Mouse (Mus musculus): ENCODE results near the gene Ccdc106. TPM values are rescaled to one million over a fixed set of nuclear protein-coding genes. Genes with fewer than 3 reads are reported as not detected.

The Ccdc106 gene
- polyA plus RNA-seq, 1 experiment from 2014 or later = 38.4 TPM

DNA sequence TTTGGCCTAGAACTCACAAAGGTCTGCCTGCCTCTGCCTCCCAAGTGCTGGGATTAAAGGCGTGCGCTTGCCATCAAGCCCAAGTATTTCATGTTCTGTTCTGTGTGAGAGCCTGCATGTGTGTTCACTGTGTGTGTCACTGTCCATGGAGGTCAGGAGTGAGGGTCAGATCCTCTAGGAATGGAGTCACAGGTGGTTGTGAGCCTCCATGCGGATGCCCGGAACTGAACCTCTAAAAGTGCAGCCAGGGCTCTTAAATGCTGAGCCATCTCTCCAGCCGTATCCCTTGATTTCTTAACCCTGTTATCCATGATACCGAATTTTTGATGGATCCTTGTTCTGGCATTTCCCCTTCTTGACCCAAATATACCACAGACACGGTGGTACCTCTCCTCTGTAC lies 16.7 kb downstream of the Ccdc106 start:
- 94% methylated on average over 7 of the region's 7 CpGs for WGBS
- Histone ChIP-seq H3K36me3 (peaks cover 47% of the 10 kb centered on the region), H3K9ac (no peak overlapping the region), H3K9me3 (peaks cover 24% of the 10 kb centered on the region), H3K27ac (no peak overlapping the region), H3K4me1 (peaks cover 6% of the 10 kb centered on the region; the same call in 1 of the 2 replicates), H3K4me3 (no peak overlapping the region), H3K4me2 (replicated peaks) (no peak overlapping the region), H3K27me3 (no peaks in the 10 kb centered on the region)
- no peak for ATAC-seq (ENCODE audit: insufficient number of reproducible peaks, insufficient read depth, low FRiP score, low TSS enrichment)

DNA sequence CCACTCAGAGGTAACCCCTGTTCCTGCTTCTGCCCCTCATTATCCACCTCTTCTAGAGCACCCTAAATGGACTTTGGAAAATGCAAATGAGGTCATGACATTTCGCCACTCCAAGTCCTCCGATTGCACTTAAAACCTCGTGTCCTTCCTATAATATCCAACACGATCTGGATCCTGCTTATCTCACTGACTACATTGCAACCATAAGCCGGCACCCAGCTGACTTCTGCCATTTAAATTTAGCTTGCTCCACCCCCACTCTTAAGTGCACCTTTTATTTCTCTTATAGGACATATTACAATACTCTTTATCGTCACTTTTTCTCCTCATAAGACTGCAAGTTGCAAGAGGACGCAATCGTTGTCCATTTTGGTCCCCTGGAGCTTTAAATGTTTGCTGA lies 17.1 kb downstream of the Ccdc106 start:
- Histone ChIP-seq H3K27ac (peak overlapping the region; percentile 95; the same call in 1 of the 2 replicates), H3K36me3 (peaks cover 43% of the 10 kb centered on the region), H3K4me2 (replicated peaks) (peak overlapping the region; percentile 51)

DNA sequence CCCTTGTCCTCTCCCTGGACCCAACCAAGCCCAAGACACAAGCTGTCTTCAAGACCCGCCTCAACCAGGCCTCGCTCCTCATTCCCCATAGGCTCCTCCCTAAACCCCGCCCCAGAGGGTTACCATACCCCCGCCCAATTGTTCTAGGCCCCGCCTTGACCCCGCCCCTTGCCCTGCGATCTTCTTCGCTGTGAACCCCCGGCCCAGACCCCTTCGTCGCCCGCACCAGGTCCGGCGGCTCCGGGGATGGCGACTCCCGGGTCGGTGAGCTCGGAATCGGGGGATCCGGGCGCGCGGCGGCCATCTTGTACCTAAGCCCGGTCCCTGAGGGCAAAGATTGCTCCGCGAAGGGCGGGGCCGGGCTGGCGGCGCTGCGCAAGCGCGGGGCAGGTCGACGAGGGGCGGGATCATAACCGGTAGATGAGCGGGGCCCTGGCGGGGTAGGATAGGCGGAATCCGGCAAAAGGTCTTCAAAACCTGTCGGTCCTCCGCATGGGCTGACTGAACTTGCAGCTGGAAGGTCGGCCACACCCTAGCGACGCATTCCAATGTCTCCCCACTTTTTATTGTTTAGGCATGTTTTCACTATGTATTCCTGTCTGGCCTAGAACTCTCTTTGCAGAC lies 17.9 kb downstream of the Ccdc106 start, which contains the start of gene Zfp784:
Gene Zfp784, minus strand, starts transcription at position 338 of the 624 bp plus-strand sequence.
- H3K4me3 ChIP-seq = peak within 1 kb of the TSS; percentile 61
- under 1% methylated on average over 48 of the region's 48 CpGs for WGBS
- peaks cover 35% of the 10 kb centered on the region for H3K36me3 ChIP-seq
- peak within 1 kb of the TSS; percentile 52 for H3K9ac ChIP-seq
- peak; percentile 93 for ATAC-seq (ENCODE audit: insufficient number of reproducible peaks, insufficient read depth, low FRiP score, low TSS enrichment)
- H3K27me3 ChIP-seq = no peaks in the 10 kb centered on the region
- H3K9me3 ChIP-seq = peaks cover 16% of the 10 kb centered on the region; the same call in 1 of the 2 replicates
- H3K4me2 ChIP-seq (replicated peaks) = peak within 1 kb of the TSS; percentile 51
- peaks cover 6% of the 10 kb centered on the region; the same call in 1 of the 2 replicates for H3K4me1 ChIP-seq
- H3K27ac ChIP-seq = peak within 1 kb of the TSS; percentile 95

More for the DNA sequence above, 17.1 kb downstream of the Ccdc106 start:
- H3K27me3 ChIP-seq = no peaks in the 10 kb centered on the region
- H3K4me3 ChIP-seq = peak overlapping the region; percentile 61
- 90% methylated on average over 8 of the region's 8 CpGs for WGBS
- peaks cover 20% of the 10 kb centered on the region for H3K9me3 ChIP-seq
- no peak overlapping the region for H3K9ac ChIP-seq
- peaks cover 6% of the 10 kb centered on the region; the same call in 1 of the 2 replicates for H3K4me1 ChIP-seq
- no peak for ATAC-seq (ENCODE audit: insufficient number of reproducible peaks, insufficient read depth, low FRiP score, low TSS enrichment)

DNA sequence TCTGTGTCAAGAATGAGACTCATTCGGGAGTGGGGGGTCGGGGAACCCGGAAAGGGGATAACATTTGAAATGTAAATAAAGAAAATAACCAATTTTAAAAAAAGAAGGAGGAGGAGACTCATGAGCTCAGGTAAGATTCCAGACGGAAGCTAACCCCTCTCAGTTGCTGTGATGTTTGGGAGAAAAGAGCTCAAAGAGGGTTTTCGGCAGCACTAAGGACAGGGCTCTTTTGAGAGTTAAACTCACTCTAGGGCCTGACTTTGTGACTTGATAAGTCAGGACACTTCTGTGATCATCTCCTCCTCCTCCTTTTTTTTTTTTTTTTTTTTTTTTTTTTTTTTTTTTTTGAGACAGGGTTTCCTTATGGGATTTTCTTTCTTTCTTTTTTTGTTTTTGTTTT lies 18.6 kb downstream of the Ccdc106 start:
- 43% methylated on average over 5 of the region's 5 CpGs for WGBS

DNA sequence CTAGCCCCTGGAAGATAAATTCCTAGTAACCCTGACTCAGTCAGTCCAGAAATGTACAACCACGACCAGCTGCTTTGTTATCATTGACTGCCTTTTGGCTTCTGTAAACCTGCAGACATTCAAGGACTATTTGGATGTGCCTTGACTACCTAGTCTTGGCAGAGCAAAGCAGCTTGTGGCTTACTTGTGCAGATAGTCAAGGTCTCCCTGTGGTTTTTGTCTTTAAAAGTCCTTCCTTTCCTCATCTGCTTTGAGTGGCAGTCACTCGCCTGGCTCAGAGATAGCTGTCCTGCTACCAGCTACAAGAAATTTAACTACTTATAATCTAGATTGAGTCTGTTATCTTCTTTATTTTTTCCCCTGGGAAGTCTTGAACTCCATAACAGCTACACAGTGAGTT lies 24.6 kb downstream of the Ccdc106 start:
- H3K4me2 ChIP-seq (replicated peaks) = no peak overlapping the region
- H3K36me3 ChIP-seq = no peaks in the 10 kb centered on the region
- no peak overlapping the region for H3K4me3 ChIP-seq
- WGBS = 77% methylated on average over 2 of the region's 2 CpGs
- H3K4me1 ChIP-seq = no peaks in the 10 kb centered on the region
- H3K27me3 ChIP-seq = no peaks in the 10 kb centered on the region
- no peak overlapping the region for H3K27ac ChIP-seq
- ATAC-seq (ENCODE audit: insufficient number of reproducible peaks, insufficient read depth, low FRiP score, low TSS enrichment) = no peak
- no peaks in the 10 kb centered on the region for H3K9me3 ChIP-seq
- H3K9ac ChIP-seq = no peak overlapping the region

More for the DNA sequence above, 18.6 kb downstream of the Ccdc106 start:
- H3K4me1 ChIP-seq = peaks cover 6% of the 10 kb centered on the region; the same call in 1 of the 2 replicates
- H3K4me3 ChIP-seq = peak overlapping the region; percentile 61
- no peaks in the 10 kb centered on the region for H3K27me3 ChIP-seq
- peaks cover 12% of the 10 kb centered on the region; the same call in 1 of the 2 replicates for H3K9me3 ChIP-seq
- H3K27ac ChIP-seq = peak overlapping the region; percentile 95
- peak overlapping the region; percentile 52; the same call in 1 of the 2 replicates for H3K9ac ChIP-seq
- peaks cover 28% of the 10 kb centered on the region for H3K36me3 ChIP-seq
- peak overlapping the region; percentile 51 for H3K4me2 ChIP-seq (replicated peaks)
- ATAC-seq (ENCODE audit: insufficient number of reproducible peaks, insufficient read depth, low FRiP score, low TSS enrichment) = no peak

DNA sequence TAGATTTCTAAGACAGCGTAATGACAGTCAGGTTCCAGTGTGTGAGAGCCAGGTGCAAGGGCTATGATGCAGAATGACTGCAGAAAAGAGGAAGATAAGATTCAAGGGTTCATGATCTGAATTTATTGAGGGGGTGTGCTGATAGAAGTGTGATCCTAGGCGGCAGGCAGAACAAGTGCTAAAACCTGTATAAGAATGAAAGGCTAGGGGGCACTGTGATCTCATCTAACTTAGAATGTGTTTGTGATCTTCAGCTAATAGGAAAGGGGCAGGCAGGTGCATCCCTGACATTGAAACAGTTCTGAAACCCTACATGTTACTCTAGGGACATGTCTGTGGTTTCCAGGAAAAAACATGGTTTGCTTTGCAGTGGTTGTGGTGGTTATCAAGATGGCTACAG lies 25.8 kb downstream of the Ccdc106 start:
- no peaks in the 10 kb centered on the region for H3K9me3 ChIP-seq
- no peaks in the 10 kb centered on the region for H3K36me3 ChIP-seq
- no peak overlapping the region for H3K9ac ChIP-seq
- H3K27ac ChIP-seq = no peak overlapping the region
- H3K4me2 ChIP-seq (replicated peaks) = no peak overlapping the region
- H3K4me1 ChIP-seq = no peaks in the 10 kb centered on the region
- H3K27me3 ChIP-seq = no peaks in the 10 kb centered on the region
- no peak overlapping the region for H3K4me3 ChIP-seq
- 73% methylated on average over 2 of the region's 2 CpGs for WGBS
- ATAC-seq (ENCODE audit: insufficient number of reproducible peaks, insufficient read depth, low FRiP score, low TSS enrichment) = no peak

DNA sequence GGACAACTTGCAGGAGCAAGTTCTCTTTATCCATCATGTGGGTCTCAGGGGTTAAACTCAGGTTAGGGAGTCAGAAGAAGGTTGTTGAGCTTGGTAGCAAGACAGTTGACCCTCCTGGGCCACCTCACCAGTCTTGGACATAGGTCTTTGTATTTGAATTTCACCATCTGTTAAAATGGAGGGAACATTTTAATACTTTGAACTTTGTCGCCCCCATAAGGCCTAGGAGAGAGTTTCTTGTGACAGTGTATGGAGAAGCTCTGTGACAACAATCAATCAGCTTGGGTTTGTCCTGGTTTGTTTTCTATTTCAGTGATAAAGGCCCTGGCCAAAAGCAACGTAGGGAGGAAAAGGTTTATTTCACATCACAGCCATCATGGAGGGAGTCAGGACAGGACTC lies 27.0 kb downstream of the Ccdc106 start:
- H3K27ac ChIP-seq = no peak overlapping the region
- H3K4me3 ChIP-seq = no peak overlapping the region
- 30% methylated on average over 2 of the region's 2 CpGs for WGBS
- peaks cover 5% of the 10 kb centered on the region; the same call in 1 of the 2 replicates for H3K27me3 ChIP-seq
- no peak overlapping the region for H3K9ac ChIP-seq
- H3K36me3 ChIP-seq = no peaks in the 10 kb centered on the region
- no peak overlapping the region for H3K4me2 ChIP-seq (replicated peaks)
- H3K9me3 ChIP-seq = no peaks in the 10 kb centered on the region
- peaks cover 3% of the 10 kb centered on the region; the same call in 1 of the 2 replicates for H3K4me1 ChIP-seq
- no peak for ATAC-seq (ENCODE audit: insufficient number of reproducible peaks, insufficient read depth, low FRiP score, low TSS enrichment)

DNA sequence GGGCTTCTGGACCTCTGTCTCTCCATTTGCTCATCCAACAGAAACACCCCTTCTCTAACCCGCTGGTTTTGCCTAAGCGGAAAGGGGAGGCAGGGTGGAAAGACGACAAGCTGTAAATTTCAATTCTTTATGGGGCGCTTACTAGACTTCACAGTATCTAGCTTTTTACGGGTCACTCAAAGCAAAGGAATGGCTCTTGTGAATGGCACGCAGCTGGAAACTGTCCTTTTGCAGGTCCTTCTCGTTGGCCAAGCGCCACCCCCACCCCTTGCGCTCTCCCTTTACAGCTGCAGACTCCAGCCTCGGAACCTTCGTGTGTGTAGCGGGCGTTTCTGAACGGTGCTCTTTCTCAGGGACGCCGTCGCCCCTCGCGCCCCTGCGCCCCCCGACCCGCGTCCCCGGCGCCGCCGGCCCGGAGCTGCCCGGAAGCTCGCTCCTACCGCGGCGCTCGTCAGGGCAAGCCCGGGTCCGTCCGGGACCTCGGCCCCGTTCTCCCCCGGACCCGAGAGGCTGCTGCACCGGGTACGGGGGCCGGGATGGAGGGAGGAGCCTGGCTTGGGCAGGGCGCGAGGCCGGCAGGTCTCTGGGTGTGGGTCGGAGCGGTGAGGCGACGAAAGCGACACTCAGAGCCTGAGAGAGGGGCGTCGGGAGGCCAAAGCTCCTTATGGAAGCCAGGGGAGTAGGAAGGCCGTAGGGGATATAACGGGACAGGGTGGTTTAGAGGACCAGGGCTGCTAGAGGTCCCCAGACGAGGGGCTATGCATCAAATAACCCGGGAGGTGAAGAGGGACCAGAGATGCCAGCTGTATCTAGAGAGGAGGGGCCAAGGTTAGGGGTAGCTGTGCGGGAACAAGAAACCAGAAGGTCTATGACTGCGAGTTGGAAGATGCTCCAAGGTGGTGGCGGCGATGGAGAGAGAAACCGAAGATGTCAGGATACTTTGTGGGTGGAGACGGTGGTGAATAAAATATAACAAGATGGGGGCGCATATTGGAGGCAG lies 31.1 kb downstream of the Ccdc106 start, which contains the start of gene Zfp580:
Gene Zfp580, plus strand, starts transcription at position 346 of the 1,000 bp plus-strand sequence.
- H3K4me1 ChIP-seq = peaks cover 22% of the 10 kb centered on the region
- peak; percentile 71 for ATAC-seq (ENCODE audit: insufficient number of reproducible peaks, insufficient read depth, low FRiP score, low TSS enrichment)
- peak within 1 kb of the TSS; percentile 84 for H3K4me3 ChIP-seq
- H3K9ac ChIP-seq = peak within 1 kb of the TSS; percentile 87
- H3K4me2 ChIP-seq (replicated peaks) = peak within 1 kb of the TSS; percentile 86
- H3K9me3 ChIP-seq = no peaks in the 10 kb centered on the region
- H3K36me3 ChIP-seq = no peaks in the 10 kb centered on the region
- peaks cover 47% of the 10 kb centered on the region for H3K27me3 ChIP-seq
- 1% methylated on average over 65 of the region's 65 CpGs for WGBS
- H3K27ac ChIP-seq = peak within 1 kb of the TSS; percentile 74

DNA sequence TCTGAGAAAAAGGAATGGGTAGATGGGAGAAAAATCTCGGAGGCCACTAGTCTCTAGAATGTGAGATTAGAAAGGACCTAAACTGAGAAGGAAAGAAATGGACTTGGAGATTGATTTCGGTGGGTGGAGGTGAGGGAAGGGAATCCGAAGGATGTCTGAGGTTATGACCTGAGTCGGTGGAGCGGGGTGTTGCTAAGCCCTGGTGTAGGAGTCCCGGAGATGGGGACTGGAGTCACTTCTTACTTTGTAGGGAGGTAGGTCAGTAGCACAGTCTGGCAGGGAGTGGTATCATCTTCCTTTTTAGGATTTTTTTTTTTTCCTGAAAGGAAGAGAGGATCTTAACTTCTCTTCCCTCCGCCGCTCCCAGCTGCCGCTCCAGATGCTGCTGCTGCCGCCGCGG lies 32.1 kb downstream of the Ccdc106 start:
- Histone ChIP-seq H3K4me1 (peaks cover 22% of the 10 kb centered on the region), H3K4me3 (peak overlapping the region; percentile 84), H3K27ac (no peak overlapping the region), H3K9ac (peak overlapping the region; percentile 36; the same call in 1 of the 2 replicates), H3K9me3 (no peaks in the 10 kb centered on the region), H3K36me3 (no peaks in the 10 kb centered on the region), H3K4me2 (replicated peaks) (peak overlapping the region; percentile 86), H3K27me3 (peaks cover 56% of the 10 kb centered on the region)
- WGBS = 3% methylated on average over 12 of the region's 12 CpGs
- no peak for ATAC-seq (ENCODE audit: insufficient number of reproducible peaks, insufficient read depth, low FRiP score, low TSS enrichment)

DNA sequence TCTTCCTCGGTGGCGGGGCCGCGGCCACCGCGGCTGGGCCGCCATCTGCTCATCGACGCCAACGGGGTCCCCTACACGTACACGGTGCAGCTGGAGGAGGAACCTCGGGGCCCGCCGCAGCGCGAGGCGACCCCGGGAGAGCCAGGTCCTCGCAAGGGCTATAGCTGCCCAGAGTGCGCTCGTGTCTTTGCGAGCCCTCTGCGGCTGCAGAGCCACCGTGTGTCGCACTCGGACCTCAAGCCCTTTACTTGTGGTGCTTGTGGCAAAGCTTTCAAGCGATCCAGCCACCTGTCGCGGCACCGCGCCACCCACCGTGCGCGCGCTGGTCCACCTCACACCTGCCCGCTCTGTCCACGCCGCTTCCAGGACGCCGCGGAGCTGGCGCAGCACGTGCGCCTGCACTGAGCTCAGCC lies 32.6 kb downstream of the Ccdc106 start:
- Histone ChIP-seq H3K36me3 (no peaks in the 10 kb centered on the region), H3K27ac (no peak overlapping the region), H3K4me1 (peaks cover 22% of the 10 kb centered on the region), H3K9me3 (no peaks in the 10 kb centered on the region), H3K4me2 (replicated peaks) (peak overlapping the region; percentile 86), H3K9ac (peak overlapping the region; percentile 36; the same call in 1 of the 2 replicates), H3K27me3 (peaks cover 61% of the 10 kb centered on the region), H3K4me3 (peak overlapping the region; percentile 84)
- ATAC-seq (ENCODE audit: insufficient number of reproducible peaks, insufficient read depth, low FRiP score, low TSS enrichment) = no peak
- WGBS = 1% methylated on average over 45 of the region's 45 CpGs

DNA sequence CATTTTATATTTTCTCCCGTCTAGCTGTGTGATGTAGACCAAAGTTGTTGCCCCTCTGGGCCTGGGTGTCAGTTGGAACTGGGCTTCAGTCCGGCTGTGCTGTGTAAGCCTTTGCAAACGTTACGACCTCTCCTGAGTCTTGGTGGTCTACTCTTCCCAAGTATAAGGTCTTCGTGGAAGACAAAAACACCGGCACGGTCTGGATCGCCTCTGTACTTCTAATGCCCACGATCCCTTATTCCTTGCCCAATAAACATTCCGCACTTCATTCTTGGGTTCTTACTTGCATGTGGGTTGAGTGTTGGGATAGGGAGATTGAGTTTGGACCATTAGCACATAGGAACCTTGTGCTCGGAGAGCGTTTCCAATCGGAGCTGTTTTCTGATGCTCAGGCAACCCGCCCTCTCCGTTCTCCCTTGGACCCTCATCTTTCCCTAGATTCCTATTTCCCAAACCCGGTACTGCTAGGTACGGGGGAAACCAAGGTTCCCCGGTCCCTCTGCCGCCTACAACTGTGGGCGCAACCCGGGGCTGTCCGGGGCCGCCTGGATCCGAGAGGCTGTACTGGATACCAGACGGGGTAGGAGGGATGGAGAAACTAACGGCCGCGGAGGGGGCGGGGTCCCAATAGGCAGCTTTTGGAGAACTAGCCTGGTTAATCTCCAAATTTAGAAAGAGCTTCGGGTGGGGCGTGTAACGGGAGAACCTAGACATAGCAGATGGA lies 33.3 kb downstream of the Ccdc106 start:
- H3K9me3 ChIP-seq = no peaks in the 10 kb centered on the region
- peaks cover 62% of the 10 kb centered on the region for H3K27me3 ChIP-seq
- H3K36me3 ChIP-seq = no peaks in the 10 kb centered on the region
- 7% methylated on average over 32 of the region's 32 CpGs for WGBS
- H3K27ac ChIP-seq = no peak overlapping the region
- H3K9ac ChIP-seq = peak overlapping the region; percentile 54
- peak overlapping the region; percentile 84 for H3K4me3 ChIP-seq
- H3K4me1 ChIP-seq = peaks cover 22% of the 10 kb centered on the region
- peak overlapping the region; percentile 86 for H3K4me2 ChIP-seq (replicated peaks)
- ATAC-seq (ENCODE audit: insufficient number of reproducible peaks, insufficient read depth, low FRiP score, low TSS enrichment) = no peak
